Mouse (Mus musculus) forebrain, postnatal 0 days (tissue): ENCODE data around the gene Lmod3. TPM values are rescaled to one million over a fixed set of nuclear protein-coding genes. Genes with fewer than 3 reads are reported as not detected.

Experiments used
- ATAC-seq: fragments of 200-750 bp; cut with Nextera tagmentation; 2 replicates; pipeline ENCODE4 v1.8.0; 2017; ENCODE audit warnings: mild to moderate bottlenecking, moderate library complexity
- DNase-seq: peaks from one replicate; pipeline ENCODE4 v3.0.0-alpha.2; 2015
- H3K27ac ChIP-seq: fragments of 300-500 bp; sonication (generic); 2 replicates; pipeline ENCODE4 v1.5.1; 2014; ENCODE audit warnings: low read depth, mild to moderate bottlenecking, antibody characterized with exemption, low read length, moderate library complexity, mixed read lengths
- H3K27me3 ChIP-seq: fragments of 300-500 bp; sonication (generic); 2 replicates; pipeline ENCODE4 v1.6.1; 2014; ENCODE audit warnings: mild to moderate bottlenecking, low read length, mixed read lengths; ENCODE audit not compliant: insufficient read depth
- H3K36me3 ChIP-seq: fragments of 300-500 bp; sonication (generic); 2 replicates; pipeline ENCODE4 v1.6.1; 2014; ENCODE audit warnings: mild to moderate bottlenecking, moderate library complexity; ENCODE audit not compliant: insufficient read depth
- H3K4me1 ChIP-seq: fragments of 300-500 bp; sonication (generic); 2 replicates; pipeline ENCODE4 v1.6.1; 2014; ENCODE audit warnings: antibody characterized with exemption; ENCODE audit not compliant: insufficient read depth
- H3K4me2 ChIP-seq: fragments of 300-500 bp; sonication (generic); 2 replicates; pipeline ENCODE4 v1.6.1; 2014; ENCODE audit warnings: low read depth, mild to moderate bottlenecking, moderate library complexity
- H3K4me3 ChIP-seq: fragments of 300-500 bp; sonication (generic); 2 replicates; pipeline ENCODE4 v1.5.1; 2014; ENCODE audit warnings: low read depth, low read length, mixed read lengths
- H3K9ac ChIP-seq: fragments of 300-500 bp; sonication (generic); 2 replicates; pipeline ENCODE4 v1.6.1; 2014; ENCODE audit warnings: mild to moderate bottlenecking
- H3K9me3 ChIP-seq: fragments of 300-500 bp; sonication (generic); 2 replicates; pipeline ENCODE4 v1.6.1; 2016; ENCODE audit warnings: low read length
- CTCF ChIP-seq: sonication (generic); IDR thresholded peaks from 2 replicates; pipeline ENCODE4 v1.5.1; 2016; ENCODE audit warnings: antibody characterized with exemption, control low read depth, low read depth
- WGBS: fragments of 180-500 bp; shearing (Covaris S2); extraction: QIAGEN DNeasy Blood & Tissue Kit; methylation state at CpG from one replicate; pipeline ENCODE4 v1.1.7; 2014; 5-methylcytosine and 5-hydroxymethylcytosine counted together
- polyA plus RNA-seq: library from polyadenylated mRNA; unstranded; fragments of >200 nt; fragmentation: Nextera tagmentation; extraction: Ambion mirVana; gene quantifications from 2 replicates; pipeline ENCODE4 v1.2.1, GENCODE M21; 2015
- total RNA-seq: library from RNA; depleted of rRNA; stranded (reverse); fragments of >200 nt; gene quantifications from 2 replicates; pipeline ENCODE4 v1.2.3, GENCODE M21; 2014

The Lmod3 gene
- total and polyA plus RNA-seq, 2 experiments from 2014 or later, result 0.05 to 0.11 TPM

- Histone ChIP-seq H3K27me3 (no peaks in the 10 kb centered on the region), H3K27ac (no peak overlapping the region), H3K4me3 (no peak overlapping the region), H3K9me3 (no peaks in the 10 kb centered on the region), H3K36me3 (no peaks in the 10 kb centered on the region), H3K4me1 (no peaks in the 10 kb centered on the region), H3K4me2 (no peak overlapping the region), H3K9ac (no peak overlapping the region)
- DNase-seq (no peak), ATAC-seq (peak; percentile 42; the same call in 1 of the 2 replicates)
- WGBS, result 73% methylated on average over 5 of the region's 5 CpGs
- no peak for TF ChIP-seq CTCF
Measured at GRCm38 (mm10) chr6:97252086-97252485, 473 bp downstream of the Lmod3 start.

- WGBS, result 45% methylated on average over 6 of the region's 6 CpGs
- no peak overlapping the region for H3K9ac ChIP-seq
- no peaks in the 10 kb centered on the region for H3K27me3 ChIP-seq
- no peak overlapping the region for H3K4me3 ChIP-seq
- H3K4me1 ChIP-seq, result no peaks in the 10 kb centered on the region
- no peak overlapping the region for H3K27ac ChIP-seq
- DNase-seq (peak; percentile 69), ATAC-seq (no peak)
- no peak overlapping the region for H3K4me2 ChIP-seq
- peak; percentile 76 for TF ChIP-seq CTCF
- H3K9me3 ChIP-seq, result no peaks in the 10 kb centered on the region
- no peaks in the 10 kb centered on the region for H3K36me3 ChIP-seq
Measured at GRCm38 (mm10) chr6:97250966-97251365, 1.6 kb downstream of the Lmod3 start.

GRCm38 (mm10) chr6:97245200-97245599 lies 7.4 kb downstream of the Lmod3 start:
- Histone ChIP-seq H3K9me3 (no peaks in the 10 kb centered on the region), H3K4me3 (no peak overlapping the region), H3K36me3 (no peaks in the 10 kb centered on the region), H3K4me2 (no peak overlapping the region), H3K27ac (no peak overlapping the region), H3K9ac (no peak overlapping the region), H3K27me3 (no peaks in the 10 kb centered on the region), H3K4me1 (no peaks in the 10 kb centered on the region)
- DNase-seq (no peak), ATAC-seq (no peak)
- no peak for TF ChIP-seq CTCF

- ATAC-seq, result no peak
- Histone ChIP-seq H3K27ac (no peak overlapping the region), H3K9me3 (no peaks in the 10 kb centered on the region), H3K27me3 (no peaks in the 10 kb centered on the region), H3K4me2 (no peak overlapping the region), H3K4me3 (no peak overlapping the region), H3K4me1 (no peaks in the 10 kb centered on the region), H3K36me3 (no peaks in the 10 kb centered on the region), H3K9ac (no peak overlapping the region)
- WGBS, result 93% methylated on average over 4 of the region's 4 CpGs
- TF ChIP-seq CTCF, result no peak
- no peak for DNase-seq
Measured at GRCm38 (mm10) chr6:97242522-97242921, 10.0 kb downstream of the Lmod3 start.

GRCm38 (mm10) chr6:97240092-97240491 lies 12.5 kb downstream of the Lmod3 start:
- Histone ChIP-seq H3K36me3 (no peaks in the 10 kb centered on the region), H3K4me2 (no peak overlapping the region), H3K9me3 (no peaks in the 10 kb centered on the region), H3K4me1 (no peaks in the 10 kb centered on the region), H3K9ac (no peak overlapping the region), H3K27ac (no peak overlapping the region), H3K27me3 (no peaks in the 10 kb centered on the region), H3K4me3 (no peak overlapping the region)
- WGBS, result 79% methylated on average over 5 of the region's 5 CpGs
- ATAC-seq, result no peak
- no peak for DNase-seq
- no peak for TF ChIP-seq CTCF

- H3K4me3 ChIP-seq, result no peak overlapping the region
- no peak overlapping the region for H3K9ac ChIP-seq
- DNase-seq (no peak), ATAC-seq (no peak)
- peaks cover 4% of the 10 kb centered on the region; the same call in 1 of the 2 replicates for H3K36me3 ChIP-seq
- no peak overlapping the region for H3K27ac ChIP-seq
- no peaks in the 10 kb centered on the region for H3K27me3 ChIP-seq
- WGBS, result 97% methylated on average over 6 of the region's 6 CpGs
- H3K4me2 ChIP-seq, result no peak overlapping the region
- TF ChIP-seq CTCF, result no peak
- H3K9me3 ChIP-seq, result no peaks in the 10 kb centered on the region
- no peaks in the 10 kb centered on the region for H3K4me1 ChIP-seq
Measured at GRCm38 (mm10) chr6:97239360-97239759, 13.2 kb downstream of the Lmod3 start.

- H3K27me3 ChIP-seq, result no peaks in the 10 kb centered on the region
- H3K4me3 ChIP-seq, result no peak overlapping the region
- H3K9ac ChIP-seq, result no peak overlapping the region
- 96% methylated on average over 5 of the region's 5 CpGs for WGBS
- ATAC-seq (no peak), DNase-seq (no peak)
- TF ChIP-seq CTCF, result no peak
- H3K4me1 ChIP-seq, result no peaks in the 10 kb centered on the region
- H3K9me3 ChIP-seq, result no peaks in the 10 kb centered on the region
- no peak overlapping the region for H3K4me2 ChIP-seq
- H3K27ac ChIP-seq, result no peak overlapping the region
- H3K36me3 ChIP-seq, result peaks cover 26% of the 10 kb centered on the region
Measured at GRCm38 (mm10) chr6:97236088-97236487, 16.5 kb downstream of the Lmod3 start.
